Mouse (Mus musculus) lung, adult 2 months (tissue): ENCODE measurements around the gene Rac3.
A peak's percentile ranks its signal among the peaks of the same experiment; 100 is the strongest.

Experiments used
- CTCF ChIP-seq: fragments of 200-500 bp; IDR thresholded peaks from 2 replicates; pipeline ENCODE4 v1.5.1; 2011; ENCODE audit warnings: mild to moderate bottlenecking, low read length, control low read depth; ENCODE audit not compliant: insufficient read depth
- POLR2A ChIP-seq: fragments of 200-500 bp; IDR thresholded peaks from 2 replicates; pipeline ENCODE4 v1.6.1; 2011; ENCODE audit warnings: low read depth, mild to moderate bottlenecking, control low read depth, low read length, borderline replicate concordance; ENCODE audit errors: extremely low read depth

- TF ChIP-seq CTCF (no peak), POLR2A (0 out of 2 replicates have a peak, but pooled peaks have one; percentile 14)
These were observed 36.6 kb upstream of the Rac3 start for GRCm38 (mm10) chr11:120684660-120685059.
